Mouse (Mus musculus) layer of hippocampus, postnatal 25 days (tissue): Measurements from ENCODE around the gene Emilin2. TPM values are rescaled to one million over a fixed set of nuclear protein-coding genes. Genes with fewer than 3 reads are reported as not detected.
"Not testable (repeated sequence)": the region's sequence is repeated elsewhere in the genome, so short reads cannot be mapped to it uniquely, and the experiment has no call there.

Experiments used
- DNase-seq, 2 experiments: peaks; one replicate each; pipeline ENCODE4 v3.0.0; 2022; ENCODE audit warnings: mixed read lengths in 2 of 2, low spot score in 1 of 2; ENCODE audit errors: extremely low spot score in 1 of 2
- total RNA-seq, 2 experiments: library from RNA; stranded (reverse); gene quantifications; 2 replicates each; pipeline ENCODE4 v1.2.3; 2021

Gene Emilin2
- 1 to 10 TPM; 2.3 to 3.8 TPM for total RNA-seq

DNA sequence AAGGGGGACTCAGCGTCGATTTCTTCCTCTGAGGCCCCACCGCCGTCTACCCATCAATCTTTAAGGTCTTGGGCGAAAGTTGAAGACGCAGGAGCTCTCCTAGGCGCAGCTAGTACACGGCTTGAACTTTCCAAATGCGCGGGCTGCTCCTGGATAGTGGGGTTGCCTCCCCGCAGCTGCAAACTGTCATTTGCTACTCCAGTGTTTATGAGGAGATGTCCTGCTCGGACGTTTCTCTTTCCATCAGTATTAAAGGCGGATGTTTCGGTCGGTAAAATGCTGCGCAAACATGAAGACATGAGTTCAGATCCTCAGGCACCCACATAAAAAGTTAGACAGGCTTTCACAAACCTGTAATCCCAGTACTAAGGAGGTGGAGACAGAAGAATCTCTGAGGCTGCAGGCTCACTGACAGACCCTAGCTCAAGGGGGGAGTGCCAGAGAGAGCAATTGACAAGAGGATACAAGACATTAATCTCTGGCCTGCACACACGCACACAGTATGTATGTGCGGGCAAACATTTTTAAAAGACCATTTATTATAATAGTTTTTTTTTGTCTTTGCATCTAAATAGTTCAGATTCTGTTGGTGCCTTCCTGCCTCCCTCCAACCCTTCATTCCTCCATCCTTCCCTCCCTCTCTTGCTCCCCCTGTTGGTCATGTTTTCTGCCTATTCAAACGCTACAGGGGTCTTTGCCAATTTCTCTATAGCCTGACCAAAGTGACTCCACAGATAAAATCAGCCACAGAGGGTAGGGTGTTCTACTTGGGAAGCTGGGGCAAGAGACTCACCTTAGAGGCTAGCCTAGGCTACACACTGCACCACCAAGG is at the start of gene Emilin2:
TSS of gene Emilin2 (minus strand) at position 639 of the 832 bp plus-strand sequence.
- DNase-seq: peak in 1 of 2 experiments; percentile 23

DNA sequence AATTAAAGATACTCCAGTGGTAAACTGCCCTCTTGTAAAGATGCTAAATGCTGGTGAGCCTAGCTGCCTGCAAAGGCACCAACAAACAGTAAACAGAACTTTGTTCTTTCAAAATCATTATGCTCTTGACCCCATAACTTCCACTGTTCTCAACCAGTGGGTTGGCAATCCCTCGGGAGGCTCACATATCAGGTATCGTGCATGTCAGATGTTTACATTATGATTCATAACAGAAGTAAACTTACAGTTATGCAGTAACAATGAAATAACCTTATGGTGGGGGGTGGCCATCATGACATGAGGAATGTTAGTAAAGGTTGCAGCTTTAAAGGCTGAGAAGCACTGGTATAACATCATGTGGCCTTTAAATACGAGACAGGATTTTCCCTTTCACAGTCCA is 43.7 kb upstream of the Emilin2 start:
- no peak for DNase-seq

DNA sequence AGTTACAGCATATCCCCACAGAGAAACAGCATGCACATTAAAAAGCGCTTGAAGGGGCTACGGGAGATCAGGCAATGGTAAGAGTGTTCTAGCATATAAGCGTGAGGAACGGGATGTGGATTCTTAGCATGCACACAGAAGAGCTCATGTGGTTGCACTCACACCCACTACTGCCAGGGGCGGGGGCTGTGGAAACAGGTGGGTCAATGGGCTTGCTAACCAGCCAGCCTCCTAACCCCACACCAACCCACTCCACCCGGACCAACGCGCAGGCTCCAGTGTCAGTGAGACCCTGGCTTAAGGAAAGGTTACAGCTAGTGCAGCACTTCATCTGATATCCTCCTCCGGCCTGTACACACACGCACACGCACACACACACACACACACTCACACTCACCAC is 42.4 kb upstream of the Emilin2 start:
- DNase-seq: no peak

DNA sequence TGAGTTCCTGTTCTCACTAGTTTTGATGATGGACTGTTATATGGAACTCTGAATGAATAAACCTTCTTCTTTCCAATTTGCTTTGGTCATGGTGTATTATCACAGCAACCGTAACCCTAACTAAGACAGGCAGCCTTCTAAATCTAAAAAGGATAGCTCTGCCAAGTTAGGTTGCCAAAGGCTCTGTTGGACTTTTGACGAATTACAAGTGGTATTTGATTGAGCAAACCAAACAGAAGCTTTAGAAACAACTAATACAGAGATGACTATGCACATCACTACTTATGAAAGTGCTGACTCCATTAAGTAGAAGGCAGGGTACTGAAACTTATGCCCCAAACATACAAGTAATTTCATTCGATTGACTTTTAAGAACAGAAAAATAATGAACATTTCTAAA is 36.4 kb upstream of the Emilin2 start:
- no peak for DNase-seq

DNA sequence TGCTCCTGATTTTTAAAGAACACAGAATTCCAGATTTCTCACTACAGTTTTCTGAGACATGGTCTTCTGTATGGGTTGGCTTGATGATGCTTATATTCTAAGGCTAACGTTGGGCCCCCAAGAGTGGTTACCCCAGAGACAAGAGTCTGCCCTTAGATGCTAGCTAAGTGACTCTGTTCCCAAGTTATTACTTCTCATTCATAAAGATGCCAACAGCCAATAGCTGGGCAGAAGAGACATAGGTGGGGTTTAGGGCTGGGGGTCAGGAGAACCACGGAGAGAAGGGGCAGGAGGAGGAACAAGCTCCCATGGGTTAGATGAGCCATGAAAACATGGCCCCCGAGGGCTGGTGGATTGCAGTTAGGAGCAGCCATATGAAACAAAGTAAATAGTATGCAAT is 30.2 kb upstream of the Emilin2 start:
- no peak for DNase-seq

DNA sequence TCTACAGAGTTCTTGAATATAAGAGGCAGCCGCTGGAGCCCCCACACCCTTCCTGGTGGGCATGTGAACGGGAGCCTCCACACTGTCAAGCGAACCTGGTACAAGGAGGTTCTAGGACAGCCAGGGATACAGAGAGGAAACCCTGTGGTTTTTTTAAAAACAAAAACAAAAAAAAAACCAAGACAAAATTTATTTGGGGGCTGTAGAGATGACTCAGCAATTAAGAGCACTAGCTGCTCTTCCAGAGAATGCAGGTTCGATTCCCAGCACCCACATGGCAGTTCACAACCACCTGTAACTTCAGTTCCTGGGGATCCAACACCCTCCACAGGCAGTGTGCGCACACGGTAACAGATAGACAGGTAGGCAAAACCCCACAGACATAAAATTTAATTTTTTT is 26.8 kb upstream of the Emilin2 start:
- no peak for DNase-seq

DNA sequence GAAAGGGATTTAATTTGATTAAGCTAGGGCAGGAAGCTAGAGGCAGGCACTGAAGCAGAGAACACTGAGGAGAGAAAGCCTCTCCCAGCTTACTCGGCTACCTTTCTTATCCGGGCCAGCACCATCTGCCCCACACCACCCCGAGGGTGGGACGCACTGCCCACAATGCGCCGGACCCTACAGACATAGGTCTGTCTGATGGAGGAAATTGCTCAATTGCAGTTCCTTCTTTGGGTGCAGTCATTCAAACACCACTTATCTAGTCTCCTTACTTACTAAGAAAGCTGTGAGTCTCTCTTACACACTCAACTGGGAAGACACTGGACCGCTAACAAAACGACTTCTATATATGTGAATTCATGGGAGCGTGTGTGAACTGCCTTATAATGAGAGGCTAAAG is 25.8 kb upstream of the Emilin2 start:
- no peak for DNase-seq

DNA sequence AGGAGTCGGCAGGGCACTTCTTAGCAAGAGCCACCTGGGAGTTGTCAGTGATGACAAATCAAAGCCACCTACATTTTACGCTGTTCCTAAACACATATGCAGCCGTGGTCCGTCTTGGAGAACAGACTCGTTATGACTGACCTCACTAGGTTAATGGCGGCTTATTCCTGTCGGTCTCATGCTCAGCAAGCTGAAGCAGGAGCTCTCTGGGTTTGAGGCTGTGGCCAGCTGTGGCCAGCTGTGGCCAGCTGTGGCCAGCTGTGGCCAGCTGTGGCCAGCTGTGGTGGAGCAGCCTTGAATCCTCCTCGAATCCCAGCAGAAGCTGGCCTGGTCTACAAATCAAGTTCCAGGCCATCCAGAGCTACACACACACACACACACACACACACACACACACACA is 24.6 kb upstream of the Emilin2 start:
- no peak for DNase-seq

DNA sequence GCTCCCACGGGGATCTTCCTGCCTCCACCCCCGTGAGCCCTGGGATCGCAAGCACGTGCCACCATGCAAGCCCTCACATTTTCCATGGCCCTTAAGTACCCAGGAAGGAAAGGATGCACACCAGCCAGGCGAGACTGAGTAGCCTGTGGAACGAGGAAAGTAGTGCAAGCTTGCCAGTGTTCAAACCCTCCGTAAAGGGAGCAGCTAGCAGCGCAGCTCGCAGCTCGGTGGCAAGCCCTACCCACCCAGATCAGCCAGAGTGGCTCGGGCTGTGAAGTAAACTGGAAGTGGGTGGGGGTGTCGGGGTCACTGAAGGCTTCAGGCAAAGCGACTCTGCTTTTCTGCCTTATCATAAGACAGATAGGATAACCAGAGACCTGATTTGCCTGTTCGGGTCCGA is 20.5 kb upstream of the Emilin2 start:
- no peak for DNase-seq

DNA sequence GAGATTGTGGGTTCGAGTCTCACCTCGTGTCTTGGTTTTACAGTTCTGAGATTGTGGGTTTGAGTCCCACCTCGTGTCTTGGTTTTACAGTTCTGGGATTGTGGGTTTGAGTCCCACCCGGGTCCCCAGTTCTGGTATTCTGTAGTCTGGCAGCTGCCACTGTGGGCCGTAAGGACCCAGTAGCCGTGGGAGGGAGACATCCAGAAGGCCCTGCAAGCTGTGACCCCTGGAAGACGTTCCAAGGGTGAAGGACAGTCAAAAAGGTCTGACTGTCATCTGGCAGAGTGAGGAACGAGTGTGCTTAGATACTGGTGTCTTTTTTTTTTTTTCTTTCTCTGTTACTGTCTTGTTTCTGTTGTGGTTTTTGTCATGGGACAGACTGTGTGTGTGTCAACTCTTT is 9.0 kb upstream of the Emilin2 start:
- not testable (repeated sequence) for DNase-seq

DNA sequence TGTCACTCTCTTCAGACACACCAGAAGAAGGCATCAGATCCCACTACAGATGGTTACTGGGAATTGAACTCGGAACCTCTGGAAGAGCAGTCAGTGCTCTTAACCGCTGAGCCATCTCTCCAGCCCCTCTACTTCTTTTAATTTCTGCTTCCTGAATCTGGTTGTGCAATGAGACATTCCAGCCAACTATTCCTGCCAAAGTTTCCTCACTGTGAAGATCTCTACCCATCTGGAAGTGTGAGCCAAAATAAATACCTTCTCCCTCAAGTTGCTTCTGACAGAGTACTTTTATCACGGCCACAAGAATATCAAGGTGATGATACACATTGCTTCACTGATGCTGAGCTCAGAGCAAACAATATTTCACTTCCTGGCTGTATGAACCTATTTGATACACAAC is 7.6 kb upstream of the Emilin2 start:
- no peak for DNase-seq

DNA sequence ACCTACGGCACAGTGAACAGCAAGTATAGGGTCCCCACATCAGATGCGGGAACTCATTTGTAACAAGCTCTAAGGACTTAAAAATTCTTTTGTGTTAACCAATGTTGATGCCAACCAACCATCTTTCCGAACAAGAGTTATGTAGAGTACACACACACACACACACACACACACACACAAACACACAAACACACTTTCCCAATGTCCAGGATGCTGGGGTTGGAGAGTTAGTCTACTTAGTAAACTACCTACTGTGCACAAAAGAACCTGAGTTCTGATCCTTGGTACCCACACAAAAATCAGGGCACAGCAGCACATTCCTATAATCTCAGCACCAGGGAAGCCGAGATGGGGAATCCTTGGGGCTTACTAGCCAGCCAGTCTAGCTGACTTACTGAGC is 5.8 kb upstream of the Emilin2 start:
- no peak for DNase-seq

DNA sequence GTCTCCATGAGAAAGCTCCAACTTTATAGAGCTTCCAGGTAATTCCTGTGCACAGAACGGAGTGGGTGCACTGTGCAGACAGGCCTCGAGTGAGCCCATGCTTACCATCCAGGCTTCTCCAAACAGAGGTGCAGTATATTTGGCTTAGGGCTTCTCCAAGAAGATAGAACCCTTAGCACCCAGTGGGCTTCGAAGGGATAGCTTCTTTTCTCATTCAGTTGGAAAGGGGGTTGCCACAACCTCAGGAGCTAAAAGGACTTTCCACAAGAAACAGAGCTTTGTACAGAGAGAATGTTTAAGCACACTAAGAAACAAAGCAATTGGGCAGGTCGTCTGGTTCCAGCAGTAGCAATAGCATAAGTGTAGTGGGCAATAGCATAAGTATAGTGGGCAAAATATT is 2.5 kb upstream of the Emilin2 start:
- no peak for DNase-seq

DNA sequence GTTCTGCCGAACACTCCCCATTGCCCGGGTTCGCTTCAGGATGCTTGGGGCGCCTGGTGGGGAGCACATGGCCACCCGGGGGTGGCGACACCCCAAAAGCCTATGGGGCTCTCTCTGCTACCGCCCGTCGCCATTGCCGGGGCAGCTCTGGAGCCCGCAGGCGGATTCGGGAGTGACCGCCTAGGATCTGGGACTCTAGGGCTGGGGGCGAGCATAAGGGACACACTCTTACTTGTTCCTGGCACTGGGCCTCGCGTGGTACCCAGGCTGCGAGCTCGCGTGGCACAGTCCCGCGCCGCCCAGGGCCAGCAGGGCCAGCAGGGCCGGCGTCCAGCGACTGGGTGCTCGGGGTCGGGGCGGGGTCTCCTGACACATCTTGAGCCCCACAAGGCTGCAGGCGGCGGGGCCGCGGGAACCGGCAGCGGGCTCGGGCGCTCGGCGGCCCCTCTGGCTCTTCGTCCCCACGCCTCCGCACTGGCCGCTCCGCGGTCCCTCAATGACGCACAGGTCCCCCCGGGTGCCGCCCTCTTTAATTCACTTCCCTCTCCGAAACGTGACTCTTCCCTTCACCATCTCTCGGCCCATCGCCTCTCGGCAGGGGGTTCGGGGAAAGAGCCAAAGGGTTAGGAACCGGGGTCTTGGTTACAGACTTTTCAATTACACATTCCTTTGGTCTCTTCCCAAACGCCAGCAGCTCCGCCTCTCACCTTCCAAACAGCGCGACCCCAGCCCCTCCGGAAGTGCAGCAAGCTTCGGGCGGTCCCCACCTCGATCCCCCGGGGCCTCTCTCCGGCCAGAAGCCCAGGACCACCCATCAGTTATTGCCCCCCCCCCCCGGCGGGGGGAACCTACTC is 1.1 kb downstream of the Emilin2 start:
- no peak for DNase-seq

DNA sequence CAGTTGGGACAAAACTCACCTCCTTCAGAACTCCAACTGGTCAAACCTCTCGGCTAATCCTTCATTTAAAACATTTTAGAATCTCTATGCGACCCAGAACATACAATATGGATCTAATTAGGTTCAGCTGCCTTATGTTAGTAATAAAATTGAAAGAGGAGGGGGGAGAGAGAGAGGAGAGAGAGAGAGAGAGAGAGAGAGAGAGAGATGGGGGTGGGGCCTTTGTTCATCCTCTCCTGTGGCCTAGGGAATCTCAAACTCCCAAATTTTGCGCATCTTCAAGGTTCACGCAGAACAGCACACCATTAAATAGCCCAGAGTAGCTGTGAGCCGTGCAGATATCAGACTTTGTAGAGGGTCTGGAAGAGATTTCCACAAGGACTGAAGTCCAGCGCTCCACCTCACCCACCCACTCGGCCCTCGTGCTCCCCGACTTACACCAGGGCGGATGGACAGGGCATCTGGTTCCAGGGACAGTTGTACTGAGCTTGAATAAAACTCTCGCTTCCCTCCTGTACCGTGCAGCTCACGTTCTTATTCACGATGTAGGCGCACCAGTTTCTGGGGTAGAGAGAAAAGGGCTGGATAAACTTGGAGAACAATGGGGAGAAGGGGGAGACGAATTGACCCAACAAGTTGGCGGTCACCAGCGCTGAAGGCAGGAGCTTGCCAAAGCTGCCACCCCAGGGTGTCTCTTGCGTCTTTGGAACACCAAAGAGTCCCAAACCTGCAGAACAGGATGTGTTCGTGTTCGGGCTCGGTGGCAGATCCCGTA is 1.9 kb downstream of the Emilin2 start:
- DNase-seq: no peak

DNA sequence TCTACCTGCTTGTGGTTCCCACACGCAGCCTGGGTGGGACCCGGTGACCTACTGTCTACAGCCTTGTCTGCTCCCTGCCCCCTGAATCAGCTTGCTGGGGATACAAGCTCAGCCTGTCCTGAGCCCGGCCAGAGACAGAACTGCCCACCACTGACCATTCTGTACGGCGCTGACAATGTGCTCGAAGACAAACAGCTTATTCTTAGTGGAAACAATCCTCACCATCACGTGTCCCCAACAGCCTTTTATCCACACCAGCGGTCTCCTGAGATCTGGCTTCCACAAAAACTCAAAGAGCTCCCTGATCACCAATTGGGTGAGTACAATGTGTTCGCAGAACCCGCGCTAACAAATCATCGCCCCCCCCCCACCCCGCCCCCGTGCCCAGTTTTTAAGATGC is 2.6 kb downstream of the Emilin2 start:
- no peak for DNase-seq

DNA sequence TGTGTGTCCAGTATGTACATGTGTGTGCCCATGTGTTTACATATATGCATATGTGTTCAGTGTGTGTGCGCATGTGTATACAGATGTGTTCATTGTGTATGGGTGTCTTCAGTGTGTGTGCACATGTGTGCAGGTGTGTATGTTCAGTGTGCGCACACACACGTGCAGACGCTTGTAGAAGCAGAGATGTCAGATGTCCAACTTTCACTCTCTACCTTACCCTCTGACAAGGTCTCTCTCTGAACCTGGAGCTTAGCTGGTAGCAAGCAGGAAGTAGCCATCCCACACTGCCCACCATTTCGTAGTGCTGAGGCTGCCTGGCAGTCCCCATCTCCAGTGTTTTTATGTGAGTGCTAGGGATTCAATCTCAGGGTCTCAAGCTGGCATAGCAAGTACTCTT is 3.5 kb downstream of the Emilin2 start:
- DNase-seq: no peak

DNA sequence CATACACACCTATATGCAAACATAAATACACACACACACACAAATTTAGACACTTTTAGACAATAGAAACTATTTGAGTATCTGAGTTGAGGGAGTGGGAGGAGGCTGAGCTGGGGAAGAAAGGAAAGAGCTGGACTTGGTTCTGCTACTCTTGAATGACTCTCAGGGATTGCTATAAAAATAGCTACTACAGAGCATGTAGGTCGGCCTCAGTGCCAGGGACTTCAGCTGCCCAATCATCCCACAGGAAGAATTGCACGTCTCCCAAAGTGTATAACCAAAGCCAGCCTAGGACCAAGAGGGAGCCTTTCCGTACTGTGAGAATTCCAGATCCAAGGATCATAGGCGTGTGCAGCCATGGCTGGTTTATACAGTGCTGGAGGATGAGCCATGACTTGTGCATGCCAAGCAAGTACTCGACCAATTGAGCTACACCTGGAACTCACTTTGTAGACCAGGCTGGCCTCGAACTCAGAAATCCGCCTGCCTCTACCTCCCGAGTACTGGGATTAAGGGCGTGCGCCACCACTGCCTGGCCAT is 4.5 kb downstream of the Emilin2 start:
- DNase-seq: no peak

DNA sequence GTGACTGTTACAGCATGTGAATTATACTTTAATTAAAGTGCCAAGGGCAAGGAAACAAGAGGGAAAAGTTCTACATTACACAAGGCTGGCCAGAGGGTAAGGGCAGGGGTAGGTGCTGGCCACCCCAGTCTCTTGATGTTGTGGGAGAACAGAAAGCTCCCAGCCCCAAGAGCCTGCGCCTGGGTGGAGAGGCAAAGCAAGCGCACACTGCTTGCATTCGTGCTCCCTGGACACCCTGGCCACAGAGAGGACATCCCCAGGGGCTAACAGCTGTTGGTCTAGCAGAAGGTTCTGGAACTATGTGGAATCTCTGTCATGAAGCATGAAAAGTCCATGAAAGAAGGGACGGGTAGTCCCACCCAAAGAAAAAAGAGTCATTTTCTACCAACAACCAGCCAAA is 5.1 kb downstream of the Emilin2 start:
- DNase-seq: no peak

DNA sequence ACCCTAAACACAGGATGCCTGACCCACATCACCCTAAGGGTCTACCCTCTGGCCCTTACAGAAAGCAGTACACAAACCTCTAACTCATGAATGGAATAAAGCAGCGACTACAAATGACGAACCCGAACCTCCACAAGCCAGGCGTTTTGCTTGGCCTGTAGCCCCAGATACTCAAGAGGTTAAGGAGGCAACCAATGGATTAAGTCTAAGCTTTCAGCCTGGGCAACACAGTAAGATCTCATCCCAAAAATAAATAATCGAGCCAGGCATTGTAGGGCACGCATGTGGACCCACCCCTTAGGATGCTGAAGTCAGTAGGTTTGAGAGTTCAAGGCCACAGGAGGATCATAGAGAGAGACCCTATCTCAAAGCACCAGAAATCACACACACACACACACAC is 5.7 kb downstream of the Emilin2 start:
- DNase-seq: no peak

DNA sequence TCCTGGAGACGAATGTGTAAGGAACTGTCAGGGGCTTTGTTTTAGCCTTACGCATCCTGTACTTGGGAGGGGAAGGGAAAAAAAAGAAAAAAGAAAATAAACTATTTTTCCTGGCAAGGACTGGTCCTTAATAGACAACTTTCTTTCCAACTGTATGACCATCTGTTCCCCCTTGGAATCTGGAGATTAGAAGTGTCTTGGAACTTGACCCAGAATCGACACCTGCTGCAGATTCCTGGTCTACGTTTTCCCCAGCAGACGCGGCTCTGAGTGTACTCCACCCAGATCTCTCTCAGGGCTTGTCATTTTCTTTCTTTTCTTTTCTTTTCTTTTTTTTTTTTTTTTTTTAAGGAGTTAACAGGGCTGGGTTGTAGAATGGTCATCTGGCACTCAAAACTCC is 8.3 kb downstream of the Emilin2 start:
- no peak for DNase-seq
